Mouse (Mus musculus) hindbrain, postnatal 0 days (tissue): ENCODE data around the gene Mgat5. TPM values are rescaled to one million over a fixed set of nuclear protein-coding genes. Genes with fewer than 3 reads are reported as not detected.

Experiments
- ATAC-seq: fragments of 200-750 bp; cut with Nextera tagmentation; 2 replicates; pipeline ENCODE4 v1.8.0; 2017; ENCODE audit warnings: mild to moderate bottlenecking, moderate TSS enrichment, moderate library complexity
- DNase-seq: peaks from one replicate; pipeline ENCODE4 v3.0.0-alpha.2; 2015; ENCODE audit warnings: low spot score
- H3K27ac ChIP-seq: fragments of 300-500 bp; sonication (generic); 2 replicates; pipeline ENCODE4 v1.5.1; 2014; ENCODE audit warnings: mild to moderate bottlenecking
- H3K27me3 ChIP-seq: fragments of 300-500 bp; sonication (generic); 2 replicates; pipeline ENCODE4 v1.6.1; 2014; ENCODE audit warnings: low read length, mixed read lengths; ENCODE audit not compliant: insufficient read depth
- H3K36me3 ChIP-seq: fragments of 300-500 bp; sonication (generic); 2 replicates; pipeline ENCODE4 v1.6.1; 2014; ENCODE audit warnings: low read length, mixed read lengths; ENCODE audit not compliant: insufficient read depth
- H3K4me1 ChIP-seq: fragments of 300-500 bp; sonication (generic); 2 replicates; pipeline ENCODE4 v1.6.1; 2014; ENCODE audit warnings: antibody characterized with exemption, low read length, mixed read lengths; ENCODE audit not compliant: insufficient read depth
- H3K4me2 ChIP-seq: fragments of 300-500 bp; sonication (generic); 2 replicates; pipeline ENCODE4 v1.6.1; 2014; ENCODE audit warnings: low read depth, mild to moderate bottlenecking, low read length, moderate library complexity, mixed read lengths
- H3K4me3 ChIP-seq: fragments of 300-500 bp; sonication (generic); 2 replicates; pipeline ENCODE4 v1.5.1; 2014; ENCODE audit warnings: low read length
- H3K9ac ChIP-seq: fragments of 300-500 bp; sonication (generic); replicated peaks from 2 replicates; pipeline ENCODE4 v1.6.1; 2014; ENCODE audit warnings: mild to moderate bottlenecking, low read length, moderate library complexity, mixed read lengths
- H3K9me3 ChIP-seq: fragments of 300-500 bp; sonication (generic); 2 replicates; pipeline ENCODE4 v1.6.1; 2016; ENCODE audit warnings: low read length, mixed read lengths
- CTCF ChIP-seq: IDR thresholded peaks from 2 replicates; pipeline ENCODE4 v1.5.1; 2016; ENCODE audit warnings: antibody characterized with exemption, control low read depth, low read depth
- WGBS: fragments of 180-500 bp; shearing (Covaris S2); extraction: QIAGEN DNeasy Blood & Tissue Kit; methylation state at CpG from one replicate; pipeline ENCODE4 v1.1.7; 2014; 5-methylcytosine and 5-hydroxymethylcytosine counted together
- polyA plus RNA-seq: library from polyadenylated mRNA; unstranded; fragments of >200 nt; fragmentation: Nextera tagmentation; extraction: Ambion mirVana; gene quantifications from 2 replicates; pipeline ENCODE4 v1.2.1, GENCODE M21; 2015
- total RNA-seq: library from RNA; depleted of rRNA; stranded (reverse); fragments of >200 nt; gene quantifications from 2 replicates; pipeline ENCODE4 v1.2.3, GENCODE M21; 2014

The Mgat5 gene
- total and polyA plus RNA-seq, 2 experiments from 2014 or later, result 14.8 to 49.3 TPM

GRCm38 (mm10) chr1:127225060-127225459 is 20.2 kb downstream of the Mgat5 start:
- no peak overlapping the region for H3K4me3 ChIP-seq
- DNase-seq, result no peak
- H3K27ac ChIP-seq, result no peak overlapping the region
- no peaks in the 10 kb centered on the region for H3K36me3 ChIP-seq
- TF ChIP-seq CTCF, result no peak
- ATAC-seq, result no peak
- WGBS, result 93% methylated on average over 5 of the region's 5 CpGs
- no peaks in the 10 kb centered on the region for H3K27me3 ChIP-seq
- H3K4me1 ChIP-seq, result no peaks in the 10 kb centered on the region
- H3K9me3 ChIP-seq, result no peaks in the 10 kb centered on the region
- H3K9ac ChIP-seq, result no peak overlapping the region
- no peak overlapping the region for H3K4me2 ChIP-seq

GRCm38 (mm10) chr1:127229011-127229410 is 24.2 kb downstream of the Mgat5 start:
- ATAC-seq, result no peak
- WGBS, result 84% methylated on average over 2 of the region's 2 CpGs
- TF ChIP-seq CTCF, result no peak
- DNase-seq, result no peak
- no peak overlapping the region for H3K4me3 ChIP-seq
- no peaks in the 10 kb centered on the region for H3K9me3 ChIP-seq
- no peak overlapping the region for H3K9ac ChIP-seq
- H3K4me1 ChIP-seq, result no peaks in the 10 kb centered on the region
- no peak overlapping the region for H3K4me2 ChIP-seq
- no peak overlapping the region for H3K27ac ChIP-seq
- no peaks in the 10 kb centered on the region for H3K27me3 ChIP-seq
- H3K36me3 ChIP-seq, result no peaks in the 10 kb centered on the region

GRCm38 (mm10) chr1:127230468-127230867 is 25.7 kb downstream of the Mgat5 start:
- no peak overlapping the region for H3K9ac ChIP-seq
- 80% methylated on average over 2 of the region's 2 CpGs for WGBS
- ATAC-seq, result no peak
- DNase-seq, result no peak
- no peaks in the 10 kb centered on the region for H3K4me1 ChIP-seq
- H3K36me3 ChIP-seq, result no peaks in the 10 kb centered on the region
- no peak for TF ChIP-seq CTCF
- no peak overlapping the region for H3K4me3 ChIP-seq
- no peak overlapping the region for H3K4me2 ChIP-seq
- H3K27me3 ChIP-seq, result no peaks in the 10 kb centered on the region
- no peak overlapping the region for H3K27ac ChIP-seq
- no peaks in the 10 kb centered on the region for H3K9me3 ChIP-seq

- Histone ChIP-seq H3K27me3 (no peaks in the 10 kb centered on the region), H3K4me1 (no peaks in the 10 kb centered on the region), H3K9ac (no peak overlapping the region), H3K4me3 (no peak overlapping the region), H3K9me3 (no peaks in the 10 kb centered on the region), H3K4me2 (no peak overlapping the region), H3K27ac (no peak overlapping the region), H3K36me3 (no peaks in the 10 kb centered on the region)
- no peak for TF ChIP-seq CTCF
- 72% methylated on average over 4 of the region's 4 CpGs for WGBS
- ATAC-seq, result no peak
- no peak for DNase-seq
Observed at GRCm38 (mm10) chr1:127233191-127233651, 28.4 kb downstream of the Mgat5 start.

GRCm38 (mm10) chr1:127235157-127235556 is 30.3 kb downstream of the Mgat5 start:
- Histone ChIP-seq H3K27ac (no peak overlapping the region), H3K4me1 (peaks cover 6% of the 10 kb centered on the region; the same call in 1 of the 2 replicates), H3K4me3 (no peak overlapping the region), H3K9me3 (no peaks in the 10 kb centered on the region), H3K4me2 (no peak overlapping the region), H3K9ac (no peak overlapping the region), H3K36me3 (no peaks in the 10 kb centered on the region), H3K27me3 (no peaks in the 10 kb centered on the region)
- DNase-seq, result no peak
- WGBS, result 78% methylated on average over 4 of the region's 4 CpGs
- no peak for ATAC-seq
- no peak for TF ChIP-seq CTCF

GRCm38 (mm10) chr1:127236396-127236795 is 31.6 kb downstream of the Mgat5 start:
- no peaks in the 10 kb centered on the region for H3K9me3 ChIP-seq
- H3K27me3 ChIP-seq, result no peaks in the 10 kb centered on the region
- no peak for TF ChIP-seq CTCF
- no peaks in the 10 kb centered on the region for H3K36me3 ChIP-seq
- H3K4me3 ChIP-seq, result no peak overlapping the region
- peaks cover 6% of the 10 kb centered on the region; the same call in 1 of the 2 replicates for H3K4me1 ChIP-seq
- H3K9ac ChIP-seq, result no peak overlapping the region
- no peak overlapping the region for H3K27ac ChIP-seq
- no peak overlapping the region for H3K4me2 ChIP-seq
- DNase-seq (no peak), ATAC-seq (no peak)
- WGBS, result 69% methylated on average over 8 of the region's 8 CpGs

- no peak overlapping the region for H3K27ac ChIP-seq
- WGBS, result 29% methylated on average over 6 of the region's 6 CpGs
- no peaks in the 10 kb centered on the region for H3K27me3 ChIP-seq
- TF ChIP-seq CTCF, result peak; percentile 53
- H3K4me3 ChIP-seq, result no peak overlapping the region
- DNase-seq (peak; percentile 17), ATAC-seq (peak; percentile 55; the same call in 1 of the 2 replicates)
- H3K9me3 ChIP-seq, result no peaks in the 10 kb centered on the region
- no peaks in the 10 kb centered on the region for H3K36me3 ChIP-seq
- H3K9ac ChIP-seq, result no peak overlapping the region
- peaks cover 6% of the 10 kb centered on the region; the same call in 1 of the 2 replicates for H3K4me1 ChIP-seq
- no peak overlapping the region for H3K4me2 ChIP-seq
Observed at GRCm38 (mm10) chr1:127238871-127239314, 34.1 kb downstream of the Mgat5 start.
